Mouse (Mus musculus): Measurements from ENCODE around the gene Rab29.

DNA sequence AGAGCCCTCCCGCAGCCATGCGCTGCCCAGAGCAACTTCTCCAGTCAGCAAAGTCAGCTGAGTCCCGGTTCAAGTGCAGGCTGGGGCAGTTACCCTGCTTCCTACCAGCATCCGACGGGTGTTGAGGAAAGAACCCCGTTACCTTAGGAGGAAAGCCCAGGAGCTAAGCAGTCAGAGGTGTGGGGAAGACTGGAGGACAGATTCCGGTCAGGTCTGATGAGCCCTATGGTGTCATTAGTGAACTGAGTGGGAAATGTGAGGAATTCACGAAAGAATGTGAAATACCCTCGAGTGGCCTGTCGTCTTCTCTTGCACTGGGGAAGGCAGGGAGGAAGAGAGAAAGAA is 894 bp downstream of the Rab29 start:
- TF ChIP-seq POLR2A (IDR thresholded peaks at IDR 0.05; ENCODE audit: control insufficient read depth, extremely low read depth, insufficient read depth, low read length, poor library complexity) (no peak), CTCF (IDR thresholded peaks at IDR 0.05; ENCODE audit: borderline replicate concordance, control insufficient read depth, extremely low read depth, insufficient read depth, low read length, poor library complexity) (no peak)
